Mouse (Mus musculus) brain, embryonic 14.5 days (tissue): ENCODE results near the gene Zfp277. TPM values are rescaled to one million over a fixed set of nuclear protein-coding genes. Genes with fewer than 3 reads are reported as not detected.

Source experiments
- DNase-seq: peaks from one replicate; pipeline ENCODE4 v3.0.0-alpha.2; 2011; ENCODE audit warnings: low read depth
- CTCF ChIP-seq: fragments of 200-500 bp; IDR thresholded peaks from 2 replicates; pipeline ENCODE4 v1.5.1; 2012; ENCODE audit warnings: inconsistent platforms, mild to moderate bottlenecking, moderate library complexity, borderline replicate concordance; ENCODE audit not compliant: insufficient read depth, insufficient read length; ENCODE audit errors: extremely low read depth
- POLR2A ChIP-seq: fragments of 200-500 bp; IDR thresholded peaks from 2 replicates; pipeline ENCODE4 v1.6.1; 2012; ENCODE audit warnings: mild to moderate bottlenecking, inconsistent platforms, borderline replicate concordance; ENCODE audit not compliant: poor library complexity, insufficient read depth, insufficient read length, severe bottlenecking; ENCODE audit errors: extremely low read depth
- polyA plus RNA-seq: library from polyadenylated mRNA; depleted of rRNA; stranded (reverse); fragments of >200 nt; gene quantifications from 2 replicates; pipeline ENCODE4 v1.2.3, GENCODE M21; 2012

The Zfp277 gene
- polyA plus RNA-seq, 1 experiment = 18.7 TPM

GRCm38 (mm10) chr12:40331467-40331866 is 114.2 kb downstream of the Zfp277 start:
- TF ChIP-seq POLR2A (no peak), CTCF (no peak)

GRCm38 (mm10) chr12:40327012-40327660 is 118.6 kb downstream of the Zfp277 start:
- DNase-seq = peak; percentile 24
- TF ChIP-seq POLR2A (no peak), CTCF (no peak)

More at GRCm38 (mm10) chr12:40331467-40331866, 114.2 kb downstream of the Zfp277 start:
- no peak for DNase-seq

- no peak for TF ChIP-seq POLR2A
- no peak for TF ChIP-seq CTCF
- no peak for DNase-seq
Observed at GRCm38 (mm10) chr12:40325582-40325981, 120.1 kb downstream of the Zfp277 start.

GRCm38 (mm10) chr12:40324819-40325218 is 120.9 kb downstream of the Zfp277 start:
- no peak for TF ChIP-seq POLR2A
- TF ChIP-seq CTCF = no peak
- DNase-seq = peak; percentile 61

GRCm38 (mm10) chr12:40315146-40315545 is 130.6 kb downstream of the Zfp277 start:
- TF ChIP-seq POLR2A (no peak), CTCF (no peak)
- DNase-seq = no peak

- no peak for TF ChIP-seq POLR2A
- TF ChIP-seq CTCF = no peak
- DNase-seq = peak; percentile 64
Observed at GRCm38 (mm10) chr12:40303960-40304359, 141.7 kb downstream of the Zfp277 start.

- TF ChIP-seq CTCF = no peak
- no peak for TF ChIP-seq POLR2A
- no peak for DNase-seq
Observed at GRCm38 (mm10) chr12:40298636-40299035, 147.1 kb downstream of the Zfp277 start.

- DNase-seq = peak; percentile 45
Observed at GRCm38 (mm10) chr12:40286539-40286938, 159.2 kb downstream of the Zfp277 start.

GRCm38 (mm10) chr12:40280596-40281325 is 164.9 kb downstream of the Zfp277 start:
- DNase-seq = no peak
- TF ChIP-seq CTCF (no peak), POLR2A (no peak)

More at GRCm38 (mm10) chr12:40286539-40286938, 159.2 kb downstream of the Zfp277 start:
- TF ChIP-seq CTCF = no peak
- no peak for TF ChIP-seq POLR2A

- no peak for DNase-seq
- TF ChIP-seq POLR2A (no peak), CTCF (no peak)
Observed at GRCm38 (mm10) chr12:40277581-40277980, 168.1 kb downstream of the Zfp277 start.

- no peak for DNase-seq
- TF ChIP-seq POLR2A (no peak), CTCF (no peak)
Observed at GRCm38 (mm10) chr12:40274931-40275330, 170.8 kb downstream of the Zfp277 start.
